In genomic region chr7:142997403-142998150, GRCm38 (mm10) we compare ENCODE assay signal across 23 mouse cellular contexts. TPM values are rescaled to one million over a fixed set of nuclear protein-coding genes. Genes with fewer than 3 reads are reported as not detected.
DNase-seq lines count a peak whose midpoint lies in the region; ATAC-seq and TF ChIP-seq lines count a peak whose summit lies in the region.
"Had no signal": no experiment of that assay in that cellular context is flagged by ENCODE, and none has a peak within 500 bp of the region (broad histone marks: within the 10 kb centered on the region; RNA-seq: fewer than 3 reads in every experiment).

No protein-coding gene starts in this region.

- WGBS in limb, embryonic 14.5 days = 42% methylated on average over 3 of the region's 3 CpGs
- WGBS in limb, embryonic 10.5 days = 83% methylated on average over 3 of the region's 3 CpGs
- 33% methylated on average over 3 of the region's 3 CpGs for WGBS in liver, embryonic 16.5 days (ENCODE audit: insufficient replicate concordance)
- WGBS in hindbrain, embryonic 14.5 days = 85% methylated on average over 3 of the region's 3 CpGs

- H3K9ac ChIP-seq in limb, embryonic 14.5 days (ENCODE audit: low read depth, low read length, severe bottlenecking) = no peak overlapping the region
- no peak overlapping the region for H3K9ac ChIP-seq in CH12.LX (ENCODE audit: insufficient read depth, low read depth)
- no peak overlapping the region for H3K9ac ChIP-seq in liver, embryonic 16.5 days (ENCODE audit: low read depth, low read length)
- no peak overlapping the region for H3K9ac ChIP-seq in hindbrain, embryonic 14.5 days
- H3K9ac ChIP-seq: embryonic facial prominence, embryonic 15.5 days; forebrain, embryonic 12.5 days; midbrain, embryonic 15.5 days had no signal

- no peak overlapping the region for H3K4me3 ChIP-seq in limb, embryonic 14.5 days (replicated peaks; ENCODE audit: low read length)
- H3K4me3 ChIP-seq in limb, embryonic 10.5 days = no peak overlapping the region
- H3K4me3 ChIP-seq in CH12.LX (replicated peaks in 1 of 3; ENCODE audit: low read depth in 2 of 3, low read length in 2 of 3, poor library complexity in 1 of 3) = no peak overlapping the region
- no peak overlapping the region for H3K4me3 ChIP-seq in liver, embryonic 16.5 days (ENCODE audit: low read depth, low read length)
- H3K4me3 ChIP-seq in hindbrain, embryonic 14.5 days (replicated peaks; ENCODE audit: low read length) = no peak overlapping the region
- H3K4me3 ChIP-seq: embryonic facial prominence, embryonic 15.5 days; forebrain, embryonic 12.5 days; hindbrain, embryonic 10.5 days; midbrain, embryonic 15.5 days; myocyte had no signal

- ATAC-seq in limb, embryonic 14.5 days (ENCODE audit: low FRiP score, low read depth) = peak; percentile 34; the same call in 1 of the 2 replicates
- ATAC-seq in erythroblast, adult 5-6 weeks (replicated peaks; ENCODE audit: low FRiP score, poor library complexity, severe bottlenecking) = peak; percentile 63
- ATAC-seq in liver, embryonic 16.5 days (ENCODE audit: low read depth) = no peak
- ATAC-seq in hindbrain, embryonic 14.5 days (ENCODE audit: low FRiP score) = no peak
- ATAC-seq: activated CD4-positive, CD25-positive, alpha-beta regulatory T cell, adult 4 months; midbrain, embryonic 15.5 days; Patski had no signal

- dilution Hi-C loops in CH12.LX (cut with MboI; ENCODE audit: extremely low pct_ligation_motif_present, extremely low pct_unique_long_range_greater_than_20kb, low sequenced_read_pairs) = no loop called here

- no peak overlapping the region for H3K4me2 ChIP-seq in limb, embryonic 14.5 days (replicated peaks; ENCODE audit: low read depth, low read length, severe bottlenecking)
- H3K4me2 ChIP-seq in CH12.LX (ENCODE audit: insufficient read depth, low read depth, poor library complexity, severe bottlenecking) = no peak overlapping the region
- 0 out of 2 replicates have a peak overlapping the region, but pooled peaks have one; percentile 25 for H3K4me2 ChIP-seq in liver, embryonic 16.5 days (ENCODE audit: low read depth, low read length)
- H3K4me2 ChIP-seq in hindbrain, embryonic 14.5 days (replicated peaks) = no peak overlapping the region
- H3K4me2 ChIP-seq: embryonic facial prominence, embryonic 15.5 days; forebrain, embryonic 12.5 days; midbrain, embryonic 15.5 days had no signal

- no peak for TF ChIP-seq RAD21 in CH12.LX (IDR thresholded peaks at IDR 0.05; ENCODE audit: low read depth, low read length)

- H3K9me3 ChIP-seq in limb, embryonic 14.5 days (ENCODE audit: control insufficient read depth, low read length) = no peaks in the 10 kb centered on the region
- H3K9me3 ChIP-seq in limb, embryonic 10.5 days (replicated peaks) = no peaks in the 10 kb centered on the region
- no peaks in the 10 kb centered on the region for H3K9me3 ChIP-seq in CH12.LX (replicated peaks; ENCODE audit: low read length)
- H3K9me3 ChIP-seq in liver, embryonic 16.5 days (replicated peaks; ENCODE audit: control insufficient read depth, low read length) = no peaks in the 10 kb centered on the region
- no peaks in the 10 kb centered on the region for H3K9me3 ChIP-seq in hindbrain, embryonic 14.5 days (ENCODE audit: control insufficient read depth, low read length)
- H3K9me3 ChIP-seq: embryonic facial prominence, embryonic 15.5 days; forebrain, embryonic 12.5 days; hindbrain, embryonic 10.5 days; midbrain, embryonic 15.5 days had no signal

- H3K27ac ChIP-seq in limb, embryonic 14.5 days (replicated peaks; ENCODE audit: low read depth, low read length) = no peak overlapping the region
- H3K27ac ChIP-seq in limb, embryonic 10.5 days = no peak overlapping the region
- H3K27ac ChIP-seq in CH12.LX (ENCODE audit: insufficient read depth, low read depth) = no peak overlapping the region
- peak overlapping the region; percentile 57 for H3K27ac ChIP-seq in liver, embryonic 16.5 days (ENCODE audit: low read length)
- no peak overlapping the region for H3K27ac ChIP-seq in hindbrain, embryonic 14.5 days
- H3K27ac ChIP-seq: embryonic facial prominence, embryonic 15.5 days; forebrain, embryonic 12.5 days; hindbrain, embryonic 10.5 days; midbrain, embryonic 15.5 days; stomach, postnatal 0 days had no signal

- no peaks in the 10 kb centered on the region for H3K36me3 ChIP-seq in limb, embryonic 14.5 days (ENCODE audit: control insufficient read depth, insufficient read depth, low read length)
- no peaks in the 10 kb centered on the region for H3K36me3 ChIP-seq in limb, embryonic 10.5 days
- H3K36me3 ChIP-seq in CH12.LX (replicated peaks in 1 of 2; ENCODE audit: control insufficient read depth in 1 of 2, insufficient read depth in 1 of 2, low read length in 1 of 2) = peaks cover 0 to 10% of the 10 kb centered on the region in 2 experiments
- no peaks in the 10 kb centered on the region for H3K36me3 ChIP-seq in liver, embryonic 16.5 days (ENCODE audit: control insufficient read depth, insufficient read depth)
- no peaks in the 10 kb centered on the region for H3K36me3 ChIP-seq in hindbrain, embryonic 14.5 days (replicated peaks; ENCODE audit: control insufficient read depth, insufficient read depth)
- H3K36me3 ChIP-seq: embryonic facial prominence, embryonic 15.5 days; forebrain, embryonic 12.5 days; hindbrain, embryonic 10.5 days; midbrain, embryonic 15.5 days had no signal

- TF ChIP-seq EP300 in CH12.LX (IDR thresholded peaks at IDR 0.05; ENCODE audit: low read length) = no peak

- in situ Hi-C loops in CH12.LX (cut with MboI; ENCODE audit: low pct_ligation_motif_present, low pct_unique_long_range_greater_than_20kb, low sequenced_read_pairs) = no loop called here

- DNase-seq in limb, embryonic 14.5 days (ENCODE audit: low spot score) = peak; percentile 63
- DNase-seq in limb, embryonic 10.5 days (ENCODE audit: low spot score) = no peak
- DNase-seq in CH12.LX (ENCODE audit: extremely low read depth) = no peak
- no peak for DNase-seq in kidney, adult 18-20 months
- no peak for DNase-seq in hindbrain, embryonic 14.5 days (ENCODE audit: low spot score)
- DNase-seq in cerebellum, adult 9-10 months = no peak
- DNase-seq: adrenal gland, postnatal 10 days; cerebellum, postnatal 10 days; kidney, adult 2 months; kidney, postnatal 10 days; right cerebral cortex, postnatal 25 days had no signal

- no peaks in the 10 kb centered on the region for H3K79me2 ChIP-seq in CH12.LX (replicated peaks; ENCODE audit: control insufficient read depth, extremely low read depth, insufficient read depth, poor library complexity, severe bottlenecking)

- no peak for TF ChIP-seq CTCF in CH12.LX (conservative IDR thresholded peaks at IDR 0.05 in 1 of 2, IDR thresholded peaks at IDR 0.05 in 1 of 2; ENCODE audit: low read depth in 2 of 2, low read length in 2 of 2)

- H3K27me3 ChIP-seq in limb, embryonic 14.5 days (ENCODE audit: control insufficient read depth, insufficient read depth, low read length) = no peaks in the 10 kb centered on the region
- H3K27me3 ChIP-seq in limb, embryonic 10.5 days (ENCODE audit: low read depth, poor library complexity, severe bottlenecking) = no peaks in the 10 kb centered on the region
- no peaks in the 10 kb centered on the region for H3K27me3 ChIP-seq in CH12.LX (replicated peaks)
- H3K27me3 ChIP-seq in liver, embryonic 16.5 days (ENCODE audit: control insufficient read depth, insufficient read depth, low read depth, low read length) = no peaks in the 10 kb centered on the region
- H3K27me3 ChIP-seq in hindbrain, embryonic 14.5 days (ENCODE audit: control insufficient read depth, insufficient read depth, low read length) = no peaks in the 10 kb centered on the region
- H3K27me3 ChIP-seq: embryonic facial prominence, embryonic 15.5 days; midbrain, embryonic 15.5 days; Patski had no signal

- H3K4me1 ChIP-seq in limb, embryonic 14.5 days (ENCODE audit: control insufficient read depth, insufficient read depth, low read length) = peaks cover 10% of the 10 kb centered on the region; the same call in 1 of the 2 replicates
- H3K4me1 ChIP-seq in limb, embryonic 10.5 days = 0 out of 2 replicates have a peak, but pooled peaks cover under 1% of the 10 kb centered on the region
- peaks cover 3 to 19% of the 10 kb centered on the region in 2 experiments for H3K4me1 ChIP-seq in CH12.LX (ENCODE audit: control insufficient read depth in 1 of 2, insufficient read depth in 2 of 2)
- peaks cover 39% of the 10 kb centered on the region for H3K4me1 ChIP-seq in liver, embryonic 16.5 days (ENCODE audit: control insufficient read depth, low read depth, low read length)
- H3K4me1 ChIP-seq in hindbrain, embryonic 14.5 days (replicated peaks; ENCODE audit: control insufficient read depth, insufficient read depth, low read length) = no peaks in the 10 kb centered on the region
- H3K4me1 ChIP-seq: forebrain, embryonic 12.5 days; hindbrain, embryonic 10.5 days; midbrain, embryonic 15.5 days had no signal

- no peak for TF ChIP-seq POLR2A in limb, embryonic 14.5 days (IDR thresholded peaks at IDR 0.05; ENCODE audit: borderline replicate concordance, extremely low read depth, insufficient read depth, insufficient read length)
- TF ChIP-seq POLR2A in CH12.LX (IDR thresholded peaks at IDR 0.05; ENCODE audit: low read depth, low read length) = no peak

RNA-seq across cellular contexts. Expression of gene Tspan32, which starts 7.3 kb away (rescaled TPM):
- polyA plus RNA-seq in limb, embryonic 14.5 days (2012; rRNA removed) = 5.1 and 5.5 TPM in 2 replicates
- 6.0 and 7.3 TPM in 2 replicates for polyA plus RNA-seq in limb, embryonic 14.5 days (2014; fragmentation: Nextera tagmentation; extraction: Ambion mirVana)
- polyA plus RNA-seq in limb, embryonic 10.5 days (2016; fragmentation: Nextera tagmentation; extraction: Ambion mirVana) = 5.5 TPM in 2 replicates
- 27.2 and 28.2 TPM in 2 replicates for total RNA-seq in CH12.LX (2012; rRNA removed)
- total RNA-seq in CH12.LX (2014; rRNA removed) = 34.5 and 40.5 TPM in 2 replicates
- polyA plus RNA-seq in CH12.LX (2012; ENCODE audit: insufficient read length, low read depth) = 28.6 and 29.9 TPM in 2 replicates
- 77.4 and 78.8 TPM in 2 replicates for total RNA-seq in erythroblast, adult 5-6 weeks (2015; ENCODE audit: low replicate concordance)
- total RNA-seq in erythroblast, adult 5-6 weeks (2017; ENCODE audit: low replicate concordance) = 55.2 and 79.5 TPM in 2 replicates
- polyA plus RNA-seq in liver, embryonic 16.5 days (2015; fragmentation: Nextera tagmentation; extraction: Ambion mirVana) = 69.6 and 71.3 TPM in 2 replicates
- polyA plus RNA-seq in hindbrain, embryonic 14.5 days (2014; fragmentation: Nextera tagmentation; extraction: Ambion mirVana) = 0.43 and 0.82 TPM in 2 replicates
- total RNA-seq: layer of hippocampus, postnatal 25 days had no signal

RNA-seq across cellular contexts. Expression of gene Ascl2, which starts 28.5 kb away (rescaled TPM):
- 1.9 and 3.5 TPM in 2 replicates for polyA plus RNA-seq in limb, embryonic 14.5 days (2012; rRNA removed)
- polyA plus RNA-seq in limb, embryonic 14.5 days (2014; fragmentation: Nextera tagmentation; extraction: Ambion mirVana) = 1.1 and 1.5 TPM in 2 replicates
- 0.26 and 0.40 TPM in 2 replicates for polyA plus RNA-seq in limb, embryonic 10.5 days (2016; fragmentation: Nextera tagmentation; extraction: Ambion mirVana)
- not detected in 2 replicates for total RNA-seq in CH12.LX (2012; rRNA removed)
- not detected in 2 replicates for total RNA-seq in CH12.LX (2014; rRNA removed)
- polyA plus RNA-seq in CH12.LX (2012; ENCODE audit: insufficient read length, low read depth) = not detected in 2 replicates
- total RNA-seq in erythroblast, adult 5-6 weeks (2015; ENCODE audit: low replicate concordance) = not detected in 2 replicates
- total RNA-seq in erythroblast, adult 5-6 weeks (2017; ENCODE audit: low replicate concordance) = not detected in 2 replicates
- polyA plus RNA-seq in liver, embryonic 16.5 days (2015; fragmentation: Nextera tagmentation; extraction: Ambion mirVana) = 0.29 and 0.91 TPM in 2 replicates
- polyA plus RNA-seq in hindbrain, embryonic 14.5 days (2014; fragmentation: Nextera tagmentation; extraction: Ambion mirVana) = 0.39 and 0.51 TPM in 2 replicates
- total RNA-seq: gastrocnemius, adult 8-10 months had no signal
- polyA plus RNA-seq: myocyte had no signal

RNA-seq across cellular contexts. Expression of gene Cd81, which starts 55.0 kb away (rescaled TPM):
- 456 and 528 TPM in 2 replicates for polyA plus RNA-seq in limb, embryonic 14.5 days (2012; rRNA removed)
- 658 and 696 TPM in 2 replicates for polyA plus RNA-seq in limb, embryonic 14.5 days (2014; fragmentation: Nextera tagmentation; extraction: Ambion mirVana)
- 267 and 310 TPM in 2 replicates for polyA plus RNA-seq in limb, embryonic 10.5 days (2016; fragmentation: Nextera tagmentation; extraction: Ambion mirVana)
- 275 and 327 TPM in 2 replicates for total RNA-seq in CH12.LX (2012; rRNA removed)
- 334 and 352 TPM in 2 replicates for total RNA-seq in CH12.LX (2014; rRNA removed)
- polyA plus RNA-seq in CH12.LX (2012; ENCODE audit: insufficient read length, low read depth) = 318 and 325 TPM in 2 replicates
- 59.4 and 65.9 TPM in 2 replicates for total RNA-seq in erythroblast, adult 5-6 weeks (2015; ENCODE audit: low replicate concordance)
- 40.8 and 80.4 TPM in 2 replicates for total RNA-seq in erythroblast, adult 5-6 weeks (2017; ENCODE audit: low replicate concordance)
- 139 and 152 TPM in 2 replicates for polyA plus RNA-seq in liver, embryonic 16.5 days (2015; fragmentation: Nextera tagmentation; extraction: Ambion mirVana)
- polyA plus RNA-seq in hindbrain, embryonic 14.5 days (2014; fragmentation: Nextera tagmentation; extraction: Ambion mirVana) = 455 and 483 TPM in 2 replicates

Comparison
In these comparisons a context has a peak if more than half of its experiments do, and no peak if none do; other contexts are left out.
1. ATAC-seq: peak in limb, embryonic 14.5 days (single experiment) and erythroblast, adult 5-6 weeks (single experiment); none in liver, embryonic 16.5 days (single experiment) and hindbrain, embryonic 14.5 days (single experiment).